Mouse (Mus musculus): ENCODE results near the gene Myh9.

The Myh9 gene

GRCm38 (mm10) chr15:77843046-77843445 is 1.1 kb upstream of the Myh9 start:
- DNase-seq (ENCODE audit: low read depth), result peak; percentile 38

DNA sequence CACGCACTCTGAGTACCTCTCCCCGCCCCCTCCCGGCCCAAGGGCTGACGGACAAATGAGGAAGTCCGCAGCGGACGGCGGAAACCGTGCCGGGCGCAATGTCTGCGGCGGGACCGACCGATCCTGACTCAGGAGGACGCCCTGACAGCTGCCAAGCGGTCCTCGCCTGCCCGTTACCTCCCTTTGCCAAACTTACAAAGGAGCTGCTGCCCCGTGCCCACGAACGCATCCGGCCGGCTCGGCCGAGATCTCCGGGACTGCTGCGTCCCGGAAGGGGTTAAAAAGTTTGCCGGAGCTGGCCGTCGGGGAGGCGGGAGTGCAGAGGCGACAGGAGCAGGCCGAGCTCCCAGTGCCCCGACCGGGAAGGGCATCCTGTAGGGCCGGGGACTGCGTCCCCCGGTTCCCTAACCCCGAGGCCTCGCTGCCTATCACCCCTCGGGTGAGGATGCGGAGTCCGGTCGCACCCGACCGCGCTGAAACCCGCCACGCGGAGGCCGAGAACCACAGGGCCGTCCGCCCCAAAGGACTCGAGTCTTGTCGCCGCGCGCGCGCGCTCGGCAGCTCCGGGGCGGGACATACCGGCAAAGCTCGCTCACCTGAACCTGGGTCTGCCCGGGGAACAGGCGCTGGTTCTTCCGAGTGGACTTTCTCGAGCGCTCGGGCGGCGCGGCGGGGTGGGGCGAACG is 471 bp downstream of the Myh9 start:
- DNase-seq (ENCODE audit: low read depth), result peak; percentile 73

- peak; percentile 63 for DNase-seq (ENCODE audit: low read depth)
Measured at GRCm38 (mm10) chr15:77840450-77841360, 1.3 kb downstream of the Myh9 start.

DNA sequence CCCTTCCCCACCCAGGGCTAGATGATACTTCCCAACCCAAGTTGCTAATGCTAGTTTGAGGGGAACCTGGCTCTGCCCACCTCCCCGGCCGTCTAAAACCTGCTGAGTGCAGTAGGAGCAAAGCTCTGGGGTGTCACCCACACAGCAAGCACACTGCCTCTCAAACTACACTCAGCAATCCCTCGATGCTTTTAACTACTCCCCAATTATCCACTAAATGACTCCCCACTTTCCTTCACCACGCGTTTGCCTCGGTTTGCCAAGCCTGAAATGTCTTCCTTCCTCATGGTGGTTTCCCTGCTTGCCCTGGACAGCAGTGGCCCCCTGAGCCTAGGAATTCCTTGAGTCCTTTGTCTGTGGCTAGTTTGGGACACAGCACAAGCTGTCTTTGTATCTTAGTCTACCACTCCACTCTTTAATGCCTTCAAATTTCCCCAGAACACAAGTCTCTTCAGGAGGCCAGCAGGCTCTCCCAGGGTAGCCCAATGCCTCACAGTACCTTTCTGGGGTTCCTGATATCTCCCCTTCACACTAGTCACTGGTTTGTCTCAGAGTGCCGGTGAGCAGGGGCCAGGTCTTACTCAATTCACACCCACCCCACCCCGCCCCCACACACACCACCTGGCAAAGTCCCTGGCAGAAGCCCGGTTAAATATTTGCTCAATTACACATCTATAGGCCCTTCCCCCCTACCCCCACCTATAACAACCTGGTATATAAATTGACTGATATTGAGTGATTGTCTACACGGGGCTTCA is 2.3 kb downstream of the Myh9 start:
- DNase-seq (ENCODE audit: low read depth), result no peak

- DNase-seq (ENCODE audit: low read depth), result no peak
Measured at GRCm38 (mm10) chr15:77838530-77839387, 3.2 kb downstream of the Myh9 start.

DNA sequence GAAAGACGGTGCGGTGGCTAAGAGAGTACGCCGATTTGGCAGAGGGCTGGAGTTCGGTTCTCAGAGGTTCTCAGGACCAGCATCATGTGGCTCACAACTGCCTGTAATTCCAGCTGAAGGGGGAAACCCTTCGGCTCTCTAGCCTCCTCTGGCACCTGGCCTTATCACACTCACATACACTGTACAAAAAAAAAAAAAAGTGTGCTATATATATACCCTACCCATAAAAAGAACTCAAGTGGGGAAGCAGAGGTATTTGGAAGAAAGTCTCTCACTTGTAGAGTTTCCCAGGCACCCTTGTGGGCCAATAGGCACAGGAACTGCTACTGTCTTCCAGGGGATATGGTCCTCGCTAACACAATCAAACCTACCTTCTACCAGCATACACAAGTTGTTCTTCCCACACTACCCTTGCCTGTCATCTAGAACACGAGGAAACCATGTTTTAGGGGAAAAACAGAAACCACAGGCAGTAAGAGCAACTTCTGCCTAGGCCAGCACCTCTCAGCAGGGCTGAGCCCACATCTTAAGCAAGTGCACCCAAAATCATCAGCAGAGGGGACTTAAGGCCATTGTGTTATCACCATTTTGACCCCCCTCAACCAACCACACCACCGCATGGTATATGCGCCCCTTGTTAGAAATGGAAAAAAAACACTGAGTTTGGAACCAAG is 4.4 kb downstream of the Myh9 start:
- DNase-seq (ENCODE audit: low read depth), result no peak

DNA sequence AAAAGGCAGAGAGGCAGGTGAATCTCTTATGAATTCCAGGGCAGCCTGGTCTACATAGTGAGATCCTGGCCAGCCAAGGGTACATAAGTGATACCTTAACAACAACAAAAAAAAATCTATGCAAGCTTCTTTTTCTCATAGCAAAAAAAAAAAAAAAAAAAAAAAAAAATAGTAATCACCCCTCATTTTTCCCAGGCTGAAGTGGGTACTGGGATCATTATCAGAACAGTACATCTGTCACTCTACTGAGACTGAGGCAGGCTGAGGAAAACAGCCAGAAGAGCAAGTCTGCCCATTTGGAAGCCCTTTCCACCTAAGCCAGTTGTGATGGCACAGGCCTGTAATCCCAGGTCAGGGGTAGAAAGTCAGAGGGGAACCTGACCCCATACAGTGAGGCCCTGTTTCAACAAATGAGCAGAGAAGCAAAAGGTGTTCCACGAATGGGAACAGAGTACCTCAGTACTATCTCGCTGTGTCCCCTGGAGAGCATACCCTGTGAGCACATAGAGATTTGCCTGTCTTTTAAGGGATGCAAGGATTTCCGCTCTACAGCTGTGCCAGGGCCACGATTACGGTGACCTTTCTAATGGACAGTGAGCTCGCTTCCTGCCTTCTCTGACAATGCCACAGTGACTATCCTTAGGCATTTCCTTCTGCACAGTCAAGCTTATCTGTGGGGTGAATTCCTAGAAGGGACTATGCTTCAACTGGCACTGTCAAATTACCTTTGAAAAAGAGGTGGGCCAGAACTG is 5.1 kb downstream of the Myh9 start:
- DNase-seq (ENCODE audit: low read depth), result no peak

GRCm38 (mm10) chr15:77835930-77836653 is 5.9 kb downstream of the Myh9 start:
- DNase-seq (ENCODE audit: low read depth), result peak; percentile 87

- DNase-seq (ENCODE audit: low read depth), result peak; percentile 81
Measured at GRCm38 (mm10) chr15:77834336-77835268, 7.4 kb downstream of the Myh9 start.

GRCm38 (mm10) chr15:77833731-77834130 is 8.2 kb downstream of the Myh9 start:
- no peak for DNase-seq (ENCODE audit: low read depth)

- no peak for DNase-seq (ENCODE audit: low read depth)
Measured at GRCm38 (mm10) chr15:77833083-77833482, 8.9 kb downstream of the Myh9 start.

GRCm38 (mm10) chr15:77832458-77832904 is 9.5 kb downstream of the Myh9 start:
- peak; percentile 65 for DNase-seq (ENCODE audit: low read depth)

DNA sequence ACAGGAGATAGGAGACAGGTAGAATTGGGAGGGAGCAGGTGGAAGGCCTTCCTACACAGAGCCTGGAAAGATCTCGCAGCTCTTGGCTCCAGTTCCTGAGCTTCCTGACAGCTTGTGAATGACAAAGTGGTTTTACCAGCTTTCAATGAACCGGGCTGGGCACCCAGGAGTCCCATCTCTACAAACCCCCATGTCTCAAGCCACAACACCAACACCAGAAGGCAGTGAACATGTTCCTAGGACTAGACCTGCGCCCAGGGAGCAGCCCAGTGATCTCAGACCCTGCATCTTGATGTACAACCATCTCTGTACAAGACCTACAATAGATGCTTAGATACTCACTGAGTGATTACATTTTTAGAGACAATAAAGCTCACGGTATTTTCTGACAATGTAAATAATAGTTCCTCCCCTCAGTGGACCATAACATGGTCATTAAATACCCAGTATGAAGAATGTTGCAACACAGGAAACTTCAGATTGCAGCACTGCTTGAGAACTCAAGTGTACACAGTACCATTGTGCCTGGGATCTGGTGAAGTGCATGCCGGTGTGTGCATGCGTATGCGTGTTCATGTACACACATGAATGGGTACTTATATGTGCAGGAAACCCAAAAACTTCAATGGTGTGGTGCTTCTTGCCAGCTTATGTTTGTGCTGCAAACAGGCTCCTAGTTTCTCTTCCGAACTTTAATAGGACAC is 10.1 kb downstream of the Myh9 start:
- DNase-seq (ENCODE audit: low read depth), result peak; percentile 65

- peak; percentile 69 for DNase-seq (ENCODE audit: low read depth)
Measured at GRCm38 (mm10) chr15:77831138-77831579, 10.8 kb downstream of the Myh9 start.

GRCm38 (mm10) chr15:77830481-77831137 is 11.4 kb downstream of the Myh9 start:
- peak; percentile 67 for DNase-seq (ENCODE audit: low read depth)

DNA sequence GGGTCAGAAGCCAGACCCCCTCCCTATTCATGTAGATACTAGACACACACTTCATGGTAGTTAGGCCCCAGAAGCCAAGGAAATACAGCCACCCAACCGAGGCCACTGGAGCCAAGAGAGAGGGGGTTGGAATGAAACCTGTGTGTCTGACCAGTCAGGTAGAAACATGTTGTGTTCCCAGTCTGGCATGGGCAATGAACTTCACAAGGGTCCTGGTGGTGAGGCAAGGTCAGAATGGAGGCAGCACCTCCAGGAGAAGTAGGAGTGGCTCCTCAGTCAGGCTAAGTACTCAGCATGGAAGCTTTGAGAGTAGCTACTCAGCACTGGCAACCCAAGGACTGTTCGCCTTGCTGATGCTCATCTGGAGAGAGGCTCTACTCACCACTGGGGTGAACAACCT is 12.4 kb downstream of the Myh9 start:
- no peak for DNase-seq (ENCODE audit: low read depth)

- DNase-seq (ENCODE audit: low read depth), result no peak
Measured at GRCm38 (mm10) chr15:77828910-77829309, 13.1 kb downstream of the Myh9 start.

Measured in 416B (cell line).